Mouse (Mus musculus) effector memory CD4-positive, alpha-beta T cell, adult 5 months (primary cell): ENCODE results near the gene Lasp1. TPM values are rescaled to one million over a fixed set of nuclear protein-coding genes. Genes with fewer than 3 reads are reported as not detected.

ENCODE experiments used
- polyA plus RNA-seq: library from polyadenylated mRNA; unstranded; fragments of 100-300 nt; shearing (Covaris generic); gene quantifications from one replicate; pipeline ENCODE4 v1.2.1, GENCODE M21; 2017

Gene Lasp1
- 114 TPM for polyA plus RNA-seq

DNA sequence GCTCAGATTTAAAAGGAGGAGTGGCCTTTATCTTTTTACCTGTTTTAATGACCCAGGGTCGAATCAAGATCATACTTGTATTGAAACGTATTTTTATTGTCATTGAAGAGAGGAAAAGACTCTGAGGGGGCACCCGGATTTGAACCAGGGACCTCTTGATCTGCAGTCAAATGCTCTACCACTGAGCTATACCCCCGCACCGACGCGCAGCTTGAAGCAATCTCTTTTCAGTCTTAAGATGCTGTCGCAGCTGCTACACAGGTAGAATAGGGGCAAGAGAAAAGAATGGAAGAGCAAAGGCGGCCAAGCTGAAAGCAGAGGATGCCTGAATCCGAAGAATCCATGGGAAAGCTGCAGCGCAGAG, at the start of gene Lasp1:
TSS of gene Lasp1 (plus strand) at position 219 of the 364 bp plus-strand sequence.

DNA sequence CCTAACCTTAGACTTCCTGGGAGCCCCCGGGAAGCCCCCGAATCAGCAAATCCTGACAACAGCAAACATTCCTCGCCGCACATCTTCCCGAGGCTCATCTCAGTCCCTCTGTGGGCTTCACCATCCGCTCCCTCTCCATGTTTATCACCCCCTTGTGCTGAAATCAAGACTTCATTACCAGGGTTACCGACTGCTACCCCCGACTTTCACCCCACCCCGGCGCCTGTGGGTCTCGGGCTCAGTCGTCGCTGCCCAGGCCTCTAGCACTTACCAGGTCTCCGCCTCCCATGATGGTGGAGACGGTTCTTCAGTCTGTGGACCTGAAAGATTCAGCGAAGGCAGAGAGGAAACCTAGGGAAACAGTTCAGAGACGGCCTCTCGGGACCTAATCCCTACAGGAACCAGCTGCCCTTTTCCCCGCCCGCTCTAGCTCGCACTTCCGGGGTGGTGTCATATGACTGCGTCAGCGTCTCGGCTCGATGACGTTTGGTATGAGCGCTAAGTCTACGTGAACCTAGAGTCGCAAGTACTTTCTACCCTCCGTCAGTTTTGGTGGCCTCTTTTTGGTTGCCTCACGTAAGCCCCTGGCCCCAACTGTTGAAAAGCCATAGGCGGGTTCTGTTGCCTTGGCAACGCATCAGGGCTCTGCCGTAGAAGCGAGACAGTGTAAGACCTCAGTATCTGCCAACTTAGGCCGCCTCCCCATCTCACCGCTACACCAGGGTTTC, 32.5 kb upstream of the Lasp1 start, which contains the start of gene Cwc25:
TSS of gene Cwc25 (minus strand) at position 403 of the 728 bp plus-strand sequence.

DNA sequence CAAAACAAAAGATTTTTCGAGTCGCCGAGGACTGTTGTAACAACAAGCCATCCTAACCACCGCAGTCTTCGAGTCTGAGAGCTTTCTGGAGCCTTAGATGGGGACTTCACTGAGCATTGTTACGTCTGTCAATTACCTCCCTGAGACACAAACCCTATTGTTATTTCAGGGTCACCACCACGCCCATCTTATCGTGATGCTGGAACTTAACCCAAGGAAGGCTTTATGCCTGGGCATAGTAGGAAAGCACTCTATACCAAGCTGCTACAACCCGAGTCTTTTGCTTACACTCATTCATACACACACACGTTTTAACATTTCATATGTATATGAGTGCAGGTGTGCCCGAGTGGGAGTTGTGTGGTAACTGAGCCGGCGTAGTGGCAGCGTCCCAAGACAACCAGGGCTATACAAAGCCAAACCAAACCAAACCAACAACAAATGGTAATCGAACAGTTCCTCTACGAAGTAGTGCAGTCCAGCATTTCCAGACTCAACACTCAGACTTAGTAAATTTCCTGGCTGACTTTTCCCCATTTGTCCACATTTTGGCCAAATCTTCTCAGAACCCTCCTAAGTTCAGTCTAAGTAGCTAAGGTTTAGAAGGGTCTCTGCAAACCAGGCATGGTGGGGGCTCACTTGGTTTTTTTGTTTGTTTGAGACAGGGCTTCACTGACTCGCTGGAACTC, 22.8 kb upstream of the Lasp1 start, which contains the start of gene 1700001P01Rik:
TSS of gene 1700001P01Rik (minus strand) at position 111 of the 689 bp plus-strand sequence.

DNA sequence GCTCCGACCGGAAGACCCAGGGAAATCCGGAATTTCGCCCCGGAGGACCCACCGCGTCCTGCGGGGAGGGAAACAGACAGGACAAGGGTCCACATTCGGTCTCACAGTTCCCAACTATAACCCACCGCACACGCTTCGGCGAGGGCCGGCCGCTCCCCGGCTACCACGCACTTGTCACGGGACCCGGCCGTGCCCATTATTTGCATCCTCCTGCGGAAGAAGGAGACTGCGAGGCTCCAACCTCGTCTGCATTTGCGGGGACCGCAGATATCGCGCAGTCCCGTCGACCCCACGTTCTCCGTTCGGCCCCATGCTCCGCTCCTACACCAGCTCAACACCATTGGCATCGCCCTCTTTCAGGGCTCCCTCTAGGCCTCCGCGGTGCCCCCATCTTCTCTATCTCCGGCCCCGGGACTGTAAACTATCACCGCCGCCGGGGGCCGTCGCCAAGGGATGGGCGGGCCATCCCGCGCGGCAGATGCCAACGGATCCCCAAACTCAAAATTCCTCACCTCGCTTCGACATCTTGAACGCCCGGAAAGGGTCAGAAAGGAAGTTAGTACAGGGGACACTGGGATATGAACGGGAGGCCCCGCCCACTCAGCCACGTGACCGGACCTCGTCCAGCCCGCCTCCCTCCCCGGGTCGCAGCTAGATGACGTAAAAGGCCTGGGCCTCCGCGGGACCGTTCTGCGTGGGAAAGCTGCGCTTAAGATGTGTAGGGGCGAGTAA, 16.8 kb upstream of the Lasp1 start, which contains the start of gene Rpl23:
TSS of gene Rpl23 (minus strand) at position 606 of the 732 bp plus-strand sequence.

DNA sequence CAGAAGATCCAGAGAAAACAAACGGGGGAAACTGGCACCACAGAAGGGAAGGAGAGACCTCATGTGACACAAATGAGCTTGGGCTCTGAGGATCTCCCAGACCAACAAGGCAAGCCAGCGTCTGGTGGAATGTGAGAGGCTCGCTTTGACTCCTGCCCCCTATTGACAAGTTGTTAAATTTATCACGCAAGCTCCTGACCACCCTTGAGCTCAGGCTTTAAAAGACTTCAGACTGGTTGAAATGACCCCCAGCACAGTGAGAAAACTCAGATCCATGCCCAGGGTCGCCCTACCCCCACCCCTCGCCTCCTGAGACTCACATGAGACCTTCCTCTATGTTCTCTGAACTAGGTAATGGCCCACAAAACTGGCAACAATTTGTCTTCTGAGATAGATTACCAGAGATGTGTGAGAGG, 41.7 kb downstream of the Lasp1 start, which contains the start of gene B230217C12Rik:
TSS of gene B230217C12Rik (plus strand) at position 242 of the 416 bp plus-strand sequence.

DNA sequence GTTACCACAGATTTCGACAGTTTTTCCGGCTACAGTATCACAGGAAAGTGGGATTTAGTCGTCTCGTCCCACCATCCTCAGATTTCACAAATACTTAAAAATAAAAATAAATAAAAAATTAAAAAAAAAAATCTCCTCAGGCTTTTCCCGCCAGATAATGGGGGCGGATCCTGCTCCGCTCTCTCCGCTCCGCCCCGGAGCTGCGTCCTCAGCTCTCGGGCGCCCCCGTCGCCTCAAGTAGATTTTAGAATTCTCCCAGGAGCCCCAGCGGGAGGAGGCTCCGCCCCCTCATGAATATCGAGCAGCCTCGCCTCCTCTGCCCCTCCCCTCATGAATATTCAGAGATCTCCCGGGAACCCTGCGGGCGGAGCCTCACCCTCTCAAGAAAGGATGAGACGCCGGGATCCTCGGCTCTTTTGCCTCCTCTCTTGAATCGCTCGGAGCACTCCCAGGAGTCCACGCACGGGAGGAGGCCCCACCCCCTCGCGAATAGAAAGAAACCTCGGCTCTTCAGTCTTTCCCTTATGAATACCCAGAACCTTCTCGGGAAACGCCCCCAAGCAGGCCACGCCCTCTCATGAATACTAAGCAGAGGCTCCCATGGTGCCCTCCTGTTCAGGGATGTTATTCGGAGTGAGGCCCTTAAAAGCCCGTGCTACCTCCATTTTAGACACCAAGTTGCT, 85.3 kb downstream of the Lasp1 start, which contains the start of gene Fbxo47:
TSS of gene Fbxo47 (minus strand) at position 237 of the 683 bp plus-strand sequence.

Other genes starting within 250 kb of the Lasp1 start
- gene Srcin1, start 222.8 kb upstream of the Lasp1 start, polyA plus RNA-seq = not detected
- gene Epop, start 169.3 kb upstream of the Lasp1 start, polyA plus RNA-seq = 16.0 TPM
- 7.2 TPM for gene Mllt6, start 135.6 kb upstream of the Lasp1 start, polyA plus RNA-seq
- gene Cisd3, start 113.2 kb upstream of the Lasp1 start, polyA plus RNA-seq = 39.1 TPM
- 5.2 TPM for gene Pcgf2, start 98.5 kb upstream of the Lasp1 start, polyA plus RNA-seq
- 267 TPM for gene Psmb3, start 95.6 kb upstream of the Lasp1 start, polyA plus RNA-seq
- gene Pip4k2b, start 54.3 kb upstream of the Lasp1 start, polyA plus RNA-seq = 3.3 TPM
- 165 TPM for gene Cwc25, start 32.4 kb upstream of the Lasp1 start, polyA plus RNA-seq
- gene 1700001P01Rik, start 23.1 kb upstream of the Lasp1 start, polyA plus RNA-seq = not detected
- 496 TPM for gene Rpl23, start 16.6 kb upstream of the Lasp1 start, polyA plus RNA-seq
- gene B230217C12Rik, start 41.8 kb downstream of the Lasp1 start, polyA plus RNA-seq = 1.0 TPM
- 0.97 TPM for gene Fbxo47, start 85.2 kb downstream of the Lasp1 start, polyA plus RNA-seq
- gene Plxdc1, start 187.4 kb downstream of the Lasp1 start, polyA plus RNA-seq = 2.4 TPM
- gene Arl5c, start 197.2 kb downstream of the Lasp1 start, polyA plus RNA-seq = 67.3 TPM
- gene Cacnb1, start 224.0 kb downstream of the Lasp1 start, polyA plus RNA-seq = 13.5 TPM
- 1,729 TPM for gene Rpl19, start 227.7 kb downstream of the Lasp1 start, polyA plus RNA-seq